Mouse (Mus musculus): ENCODE results near the gene H2-M5. TPM values are rescaled to one million over a fixed set of nuclear protein-coding genes. Genes with fewer than 3 reads are reported as not detected.

H2-M5 gene
- total RNA-seq, 1 experiment = 49.4 TPM

GRCm38 (mm10) chr17:36942391-36942790, 46.9 kb downstream of the H2-M5 start:
- DNase-seq (ENCODE audit: low read depth, low spot score) = no peak
- Histone ChIP-seq H3K4me3 (ENCODE audit: insufficient read depth in 1 of 2, low read depth in 1 of 2, low read length in 2 of 2, poor library complexity in 1 of 2, severe bottlenecking in 1 of 2) (peak overlapping the region; percentile 43 to 62; a peak in 2 of 4 replicates), H3K9me3 (ENCODE audit: control insufficient read depth, insufficient read depth, low read depth, low read length) (no peaks in the 10 kb centered on the region), H3K9ac (ENCODE audit: insufficient read depth, low read depth, low read length, poor library complexity, severe bottlenecking) (0 out of 2 replicates have a peak overlapping the region, but pooled peaks have one; percentile 64), H3K36me3 (ENCODE audit: control insufficient read depth, insufficient read depth, low read length, poor library complexity, severe bottlenecking) (no peaks in the 10 kb centered on the region; the same call in 1 of the 2 replicates), H3K4me1 (ENCODE audit: control insufficient read depth in 2 of 2, insufficient read depth in 2 of 2, low read length in 2 of 2, poor library complexity in 1 of 2) (peaks cover 0 to 22% of the 10 kb centered on the region in 2 experiments; a peak in 2 of 4 replicates), H3K27ac (ENCODE audit: insufficient read depth, low read depth, low read length, poor library complexity, severe bottlenecking) (no peak overlapping the region)
- in situ Hi-C loops (cut with MboI; ENCODE audit: low sequenced_read_pairs in 2 of 2, unreplicated experiment in 2 of 2) = no loop called here
- TF ChIP-seq ZC3H11A (IDR thresholded peaks at IDR 0.05; ENCODE audit: borderline replicate concordance, low read depth, low read length) = no peak
- no peak for TF ChIP-seq HCFC1 (IDR thresholded peaks at IDR 0.05; ENCODE audit: borderline replicate concordance, insufficient read depth, low read length)
- TF ChIP-seq CHD2 (IDR thresholded peaks at IDR 0.05; ENCODE audit: low read depth, low read length) = no peak
- no peak for TF ChIP-seq MAFK (IDR thresholded peaks at IDR 0.05; ENCODE audit: insufficient read depth, low read depth, low read length)

DNA sequence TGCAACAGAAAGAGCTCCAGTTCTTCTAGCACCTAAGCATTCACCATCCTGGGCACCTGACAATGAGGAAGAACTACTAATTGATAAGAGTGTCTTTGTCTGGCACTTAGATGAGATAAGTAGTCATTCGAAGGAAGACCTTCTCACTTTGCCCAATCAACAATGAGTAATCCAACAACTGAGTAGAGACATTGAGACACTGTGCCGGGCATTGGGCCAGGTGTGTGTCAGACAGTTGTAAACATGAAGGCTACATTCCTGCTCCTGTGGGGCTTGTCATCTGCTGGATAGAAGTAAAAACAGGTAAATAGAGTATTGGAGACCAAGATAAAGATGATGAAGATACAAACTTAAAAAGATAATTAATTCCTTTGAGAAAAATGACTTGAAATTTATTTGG, 51.3 kb downstream of the H2-M5 start:
- Histone ChIP-seq H3K9me3 (ENCODE audit: control insufficient read depth, insufficient read depth, low read depth, low read length) (no peaks in the 10 kb centered on the region), H3K36me3 (ENCODE audit: control insufficient read depth, insufficient read depth, low read length, poor library complexity, severe bottlenecking) (no peaks in the 10 kb centered on the region), H3K27ac (ENCODE audit: insufficient read depth, low read depth, low read length, poor library complexity, severe bottlenecking) (no peak overlapping the region), H3K9ac (ENCODE audit: insufficient read depth, low read depth, low read length, poor library complexity, severe bottlenecking) (no peak overlapping the region), H3K4me1 (ENCODE audit: control insufficient read depth in 2 of 2, insufficient read depth in 2 of 2, low read length in 2 of 2, poor library complexity in 1 of 2) (peaks cover under 1 to 6% of the 10 kb centered on the region in 2 experiments; a peak in 2 of 4 replicates), H3K4me3 (ENCODE audit: insufficient read depth in 1 of 2, low read depth in 1 of 2, low read length in 2 of 2, poor library complexity in 1 of 2, severe bottlenecking in 1 of 2) (no peak overlapping the region)
- in situ Hi-C loops (cut with MboI; ENCODE audit: low sequenced_read_pairs in 2 of 2, unreplicated experiment in 2 of 2) = no loop called here
- no peak for DNase-seq (ENCODE audit: low read depth, low spot score)
- no peak for TF ChIP-seq ZNF384 (IDR thresholded peaks at IDR 0.05; ENCODE audit: low read depth, low read length)
- TF ChIP-seq MAFK (IDR thresholded peaks at IDR 0.05; ENCODE audit: insufficient read depth, low read depth, low read length) = no peak
- TF ChIP-seq ZC3H11A (IDR thresholded peaks at IDR 0.05; ENCODE audit: borderline replicate concordance, low read depth, low read length) = no peak
- no peak for TF ChIP-seq HCFC1 (IDR thresholded peaks at IDR 0.05; ENCODE audit: borderline replicate concordance, insufficient read depth, low read length)
- TF ChIP-seq CHD2 (IDR thresholded peaks at IDR 0.05; ENCODE audit: low read depth, low read length) = no peak

Other genes with a start within 250 kb of the H2-M5 start
- not detected in 2 replicates for gene H2-M10.5, start 216.6 kb downstream of the H2-M5 start, total RNA-seq (2012; rRNA removed)
- not detected in 2 replicates for gene H2-M10.6, start 177.4 kb downstream of the H2-M5 start, total RNA-seq (2012; rRNA removed)
- 21.1 and 24.6 TPM in 2 replicates for gene Trim26, start 152.4 kb downstream of the H2-M5 start, total RNA-seq (2012; rRNA removed)
- 0.16 TPM in 1 of 2 replicates, not detected in the other for gene Trim15, start 122.3 kb downstream of the H2-M5 start, total RNA-seq (2012; rRNA removed)
- gene Trim10, start 120.0 kb downstream of the H2-M5 start, total RNA-seq (2012; rRNA removed) = not detected in 2 replicates
- gene Trim40, start 99.4 kb downstream of the H2-M5 start, total RNA-seq (2012; rRNA removed) = 0.18 and 0.26 TPM in 2 replicates
- not detected in 2 replicates for gene Trim31, start 91.4 kb downstream of the H2-M5 start, total RNA-seq (2012; rRNA removed)
- gene Rnf39, start 46.6 kb downstream of the H2-M5 start, total RNA-seq (2012; rRNA removed) = 1.9 and 2.4 TPM in 2 replicates
- gene Ppp1r11, start 37.8 kb downstream of the H2-M5 start, total RNA-seq (2012; rRNA removed) = 76.4 and 108 TPM in 2 replicates
- 74.5 and 81.0 TPM in 2 replicates for gene Znrd1, start 31.0 kb downstream of the H2-M5 start, total RNA-seq (2012; rRNA removed)
- gene Znrd1as, start 30.9 kb downstream of the H2-M5 start, total RNA-seq (2012; rRNA removed) = 13.8 and 15.1 TPM in 2 replicates
- gene 2410137M14Rik, start 8.3 kb downstream of the H2-M5 start, total RNA-seq (2012; rRNA removed) = 14.8 and 16.9 TPM in 2 replicates
- gene Zfp57, start 11.6 kb upstream of the H2-M5 start, total RNA-seq (2012; rRNA removed) = 360 and 437 TPM in 2 replicates
- gene Mog, start 33.9 kb upstream of the H2-M5 start, total RNA-seq (2012; rRNA removed) = 0.62 and 0.85 TPM in 2 replicates
- gene Gabbr1, start 56.4 kb upstream of the H2-M5 start, total RNA-seq (2012; rRNA removed) = 60.9 and 106 TPM in 2 replicates
- 0.11 and 0.22 TPM in 2 replicates for gene Olfr90, start 99.0 kb upstream of the H2-M5 start, total RNA-seq (2012; rRNA removed)
- gene Olfr91, start 108.7 kb upstream of the H2-M5 start, total RNA-seq (2012; rRNA removed) = 0.11 and 0.13 TPM in 2 replicates
- gene Olfr92, start 130.6 kb upstream of the H2-M5 start, total RNA-seq (2012; rRNA removed) = not detected in 2 replicates
- gene Olfr93, start 172.0 kb upstream of the H2-M5 start, total RNA-seq (2012; rRNA removed) = not detected in 2 replicates
- not detected in 2 replicates for gene Ubd, start 204.4 kb upstream of the H2-M5 start, total RNA-seq (2012; rRNA removed)
- not detected in 2 replicates for gene Olfr94, start 211.5 kb upstream of the H2-M5 start, total RNA-seq (2012; rRNA removed)
- not detected in 2 replicates for gene Olfr95, start 223.6 kb upstream of the H2-M5 start, total RNA-seq (2012; rRNA removed)
- gene Olfr96, start 230.6 kb upstream of the H2-M5 start, total RNA-seq (2012; rRNA removed) = not detected in 2 replicates
- not detected in 2 replicates for gene Olfr97, start 247.8 kb upstream of the H2-M5 start, total RNA-seq (2012; rRNA removed)